Mouse (Mus musculus): ENCODE results near the gene Ralgapb.

DNA sequence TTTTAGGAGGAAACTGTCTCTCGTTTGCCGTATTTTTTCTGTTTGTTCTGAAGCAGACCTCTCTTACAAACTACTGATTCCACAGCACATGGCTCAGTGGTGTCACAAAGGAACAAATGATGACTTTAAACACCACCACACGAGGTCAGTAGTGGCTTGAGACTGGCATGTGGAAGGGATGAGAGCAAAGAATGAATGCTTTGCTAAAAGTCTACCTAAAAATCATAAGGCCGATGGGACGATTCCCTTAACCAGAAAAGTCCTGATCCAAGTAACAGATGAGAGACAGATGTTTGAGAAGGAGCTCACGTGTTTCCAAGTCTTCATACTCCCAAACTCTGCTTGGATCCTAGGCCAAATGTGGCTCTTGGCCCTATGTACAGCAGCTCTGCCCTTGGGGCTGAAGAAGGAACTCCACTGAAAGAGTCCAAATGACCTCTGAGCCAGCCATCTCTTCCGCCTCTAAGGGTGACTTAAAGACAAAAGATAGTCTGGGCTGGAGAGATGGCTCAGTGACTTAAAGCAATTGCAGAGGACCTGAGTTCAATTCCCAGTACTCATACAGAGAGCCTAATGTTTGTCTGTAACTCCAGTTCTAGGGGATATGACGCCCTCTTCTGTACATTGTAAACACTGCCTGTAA lies 47.8 kb upstream of the Ralgapb start:
- 0 out of 2 replicates have a peak, but pooled peaks have one; percentile 29 for TF ChIP-seq ZC3H11A (IDR thresholded peaks at IDR 0.05; ENCODE audit: borderline replicate concordance, low read depth, low read length)
- TF ChIP-seq HCFC1 (IDR thresholded peaks at IDR 0.05; ENCODE audit: borderline replicate concordance, insufficient read depth, low read length), result no peak
- no peak for TF ChIP-seq ZNF384 (IDR thresholded peaks at IDR 0.05; ENCODE audit: low read depth, low read length)
- TF ChIP-seq CHD2 (IDR thresholded peaks at IDR 0.05; ENCODE audit: low read depth, low read length), result no peak
